Mouse (Mus musculus): Measurements from ENCODE around the gene Tbc1d30. TPM values are rescaled to one million over a fixed set of nuclear protein-coding genes. Genes with fewer than 3 reads are reported as not detected.

The Tbc1d30 gene
- polyA plus RNA-seq, 1 experiment from 2014 or later: 0.11 TPM

GRCm38 (mm10) chr10:121252781-121253180, 98.3 kb downstream of the Tbc1d30 start:
- no peak overlapping the region for H3K27ac ChIP-seq
- H3K4me1 ChIP-seq: no peaks in the 10 kb centered on the region
- H3K27me3 ChIP-seq (replicated peaks): peaks cover 5% of the 10 kb centered on the region; the same call in 1 of the 2 replicates
- H3K4me2 ChIP-seq: no peak overlapping the region
- H3K36me3 ChIP-seq: no peaks in the 10 kb centered on the region
- H3K9me3 ChIP-seq (replicated peaks): no peaks in the 10 kb centered on the region
- no peak for ATAC-seq
- H3K4me3 ChIP-seq: no peak overlapping the region
- H3K9ac ChIP-seq: no peak overlapping the region
- WGBS (ENCODE audit: insufficient replicate concordance): 59% methylated on average over 7 of the region's 7 CpGs

- H3K9ac ChIP-seq: no peak overlapping the region
- no peaks in the 10 kb centered on the region for H3K36me3 ChIP-seq
- no peak for ATAC-seq
- no peak overlapping the region for H3K4me3 ChIP-seq
- WGBS (ENCODE audit: insufficient replicate concordance): 29% methylated on average over 8 of the region's 8 CpGs
- no peak overlapping the region for H3K27ac ChIP-seq
- H3K4me1 ChIP-seq: no peaks in the 10 kb centered on the region
- H3K4me2 ChIP-seq: no peak overlapping the region
- no peaks in the 10 kb centered on the region for H3K9me3 ChIP-seq (replicated peaks)
- peaks cover 4% of the 10 kb centered on the region; the same call in 1 of the 2 replicates for H3K27me3 ChIP-seq (replicated peaks)
Measured at GRCm38 (mm10) chr10:121251191-121251590, 99.9 kb downstream of the Tbc1d30 start.

- Histone ChIP-seq H3K4me2 (no peak overlapping the region), H3K4me3 (no peak overlapping the region), H3K36me3 (no peaks in the 10 kb centered on the region), H3K27ac (no peak overlapping the region), H3K4me1 (no peaks in the 10 kb centered on the region), H3K9ac (no peak overlapping the region), H3K9me3 (replicated peaks) (no peaks in the 10 kb centered on the region), H3K27me3 (replicated peaks) (no peaks in the 10 kb centered on the region)
- 72% methylated on average over 4 of the region's 4 CpGs for WGBS (ENCODE audit: insufficient replicate concordance)
- ATAC-seq: no peak
Measured at GRCm38 (mm10) chr10:121249820-121250219, 101.3 kb downstream of the Tbc1d30 start.

- Histone ChIP-seq H3K36me3 (no peaks in the 10 kb centered on the region), H3K9me3 (replicated peaks) (no peaks in the 10 kb centered on the region), H3K27ac (no peak overlapping the region), H3K27me3 (replicated peaks) (no peaks in the 10 kb centered on the region), H3K4me1 (no peaks in the 10 kb centered on the region), H3K4me3 (no peak overlapping the region), H3K9ac (no peak overlapping the region), H3K4me2 (no peak overlapping the region)
- 83% methylated on average over 11 of the region's 11 CpGs for WGBS (ENCODE audit: insufficient replicate concordance)
- ATAC-seq: no peak
Measured at GRCm38 (mm10) chr10:121247545-121247944, 103.5 kb downstream of the Tbc1d30 start.

GRCm38 (mm10) chr10:121246971-121247370, 104.1 kb downstream of the Tbc1d30 start:
- Histone ChIP-seq H3K36me3 (no peaks in the 10 kb centered on the region), H3K9me3 (replicated peaks) (no peaks in the 10 kb centered on the region), H3K27me3 (replicated peaks) (no peaks in the 10 kb centered on the region), H3K9ac (no peak overlapping the region), H3K4me1 (no peaks in the 10 kb centered on the region), H3K27ac (no peak overlapping the region), H3K4me2 (no peak overlapping the region), H3K4me3 (no peak overlapping the region)
- ATAC-seq: no peak
- WGBS (ENCODE audit: insufficient replicate concordance): 78% methylated on average over 21 of the region's 21 CpGs

GRCm38 (mm10) chr10:121243373-121244207, 107.5 kb downstream of the Tbc1d30 start:
- H3K27ac ChIP-seq: no peak overlapping the region
- no peak for ATAC-seq
- no peaks in the 10 kb centered on the region for H3K36me3 ChIP-seq
- WGBS (ENCODE audit: insufficient replicate concordance): 74% methylated on average over 23 of the region's 23 CpGs
- no peak overlapping the region for H3K4me2 ChIP-seq
- H3K4me3 ChIP-seq: no peak overlapping the region
- no peaks in the 10 kb centered on the region for H3K27me3 ChIP-seq (replicated peaks)
- no peaks in the 10 kb centered on the region for H3K9me3 ChIP-seq (replicated peaks)
- no peaks in the 10 kb centered on the region for H3K4me1 ChIP-seq
- no peak overlapping the region for H3K9ac ChIP-seq

- H3K9me3 ChIP-seq (replicated peaks): no peaks in the 10 kb centered on the region
- H3K4me2 ChIP-seq: no peak overlapping the region
- H3K4me3 ChIP-seq: no peak overlapping the region
- no peaks in the 10 kb centered on the region for H3K27me3 ChIP-seq (replicated peaks)
- H3K27ac ChIP-seq: no peak overlapping the region
- H3K4me1 ChIP-seq: no peaks in the 10 kb centered on the region
- 80% methylated on average over 10 of the region's 10 CpGs for WGBS (ENCODE audit: insufficient replicate concordance)
- H3K9ac ChIP-seq: no peak overlapping the region
- no peak for ATAC-seq
- H3K36me3 ChIP-seq: no peaks in the 10 kb centered on the region
Measured at GRCm38 (mm10) chr10:121242596-121242995, 108.5 kb downstream of the Tbc1d30 start.

GRCm38 (mm10) chr10:121239065-121239464, 112.0 kb downstream of the Tbc1d30 start:
- Histone ChIP-seq H3K36me3 (no peaks in the 10 kb centered on the region), H3K9me3 (replicated peaks) (no peaks in the 10 kb centered on the region), H3K4me3 (no peak overlapping the region), H3K4me1 (no peaks in the 10 kb centered on the region), H3K4me2 (no peak overlapping the region), H3K27me3 (replicated peaks) (no peaks in the 10 kb centered on the region), H3K9ac (no peak overlapping the region), H3K27ac (no peak overlapping the region)
- WGBS (ENCODE audit: insufficient replicate concordance): 72% methylated on average over 10 of the region's 10 CpGs
- no peak for ATAC-seq

GRCm38 (mm10) chr10:121238551-121238950, 112.5 kb downstream of the Tbc1d30 start:
- Histone ChIP-seq H3K4me1 (no peaks in the 10 kb centered on the region), H3K27ac (no peak overlapping the region), H3K9me3 (replicated peaks) (no peaks in the 10 kb centered on the region), H3K4me2 (no peak overlapping the region), H3K27me3 (replicated peaks) (no peaks in the 10 kb centered on the region), H3K9ac (no peak overlapping the region), H3K4me3 (no peak overlapping the region), H3K36me3 (no peaks in the 10 kb centered on the region)
- ATAC-seq: no peak
- WGBS (ENCODE audit: insufficient replicate concordance): 70% methylated on average over 16 of the region's 16 CpGs

- Histone ChIP-seq H3K4me3 (no peak overlapping the region), H3K4me2 (no peak overlapping the region), H3K27ac (no peak overlapping the region), H3K4me1 (no peaks in the 10 kb centered on the region), H3K36me3 (no peaks in the 10 kb centered on the region), H3K9ac (no peak overlapping the region), H3K9me3 (replicated peaks) (no peaks in the 10 kb centered on the region), H3K27me3 (replicated peaks) (no peaks in the 10 kb centered on the region)
- WGBS (ENCODE audit: insufficient replicate concordance): 52% methylated on average over 5 of the region's 5 CpGs
- no peak for ATAC-seq
Measured at GRCm38 (mm10) chr10:121237377-121237776, 113.7 kb downstream of the Tbc1d30 start.

GRCm38 (mm10) chr10:121235167-121235824, 115.8 kb downstream of the Tbc1d30 start:
- ATAC-seq: no peak
- Histone ChIP-seq H3K27me3 (replicated peaks) (no peaks in the 10 kb centered on the region), H3K27ac (no peak overlapping the region), H3K4me3 (no peak overlapping the region), H3K9me3 (replicated peaks) (0 out of 2 replicates have a peak, but pooled peaks cover 6% of the 10 kb centered on the region), H3K9ac (no peak overlapping the region), H3K4me1 (no peaks in the 10 kb centered on the region), H3K36me3 (no peaks in the 10 kb centered on the region), H3K4me2 (no peak overlapping the region)
- 63% methylated on average over 10 of the region's 10 CpGs for WGBS (ENCODE audit: insufficient replicate concordance)

GRCm38 (mm10) chr10:121234476-121234875, 116.6 kb downstream of the Tbc1d30 start:
- ATAC-seq: no peak
- H3K4me3 ChIP-seq: no peak overlapping the region
- no peak overlapping the region for H3K27ac ChIP-seq
- no peaks in the 10 kb centered on the region for H3K36me3 ChIP-seq
- 60% methylated on average over 3 of the region's 3 CpGs for WGBS (ENCODE audit: insufficient replicate concordance)
- H3K9me3 ChIP-seq (replicated peaks): 0 out of 2 replicates have a peak, but pooled peaks cover 6% of the 10 kb centered on the region
- H3K4me2 ChIP-seq: no peak overlapping the region
- no peak overlapping the region for H3K9ac ChIP-seq
- no peaks in the 10 kb centered on the region for H3K27me3 ChIP-seq (replicated peaks)
- H3K4me1 ChIP-seq: no peaks in the 10 kb centered on the region

All from liver, embryonic 12.5 days (tissue).